Mouse (Mus musculus) cortical plate, adult 2 months (tissue): Measurements from ENCODE around the gene Erc2. TPM values are rescaled to one million over a fixed set of nuclear protein-coding genes. Genes with fewer than 3 reads are reported as not detected.

ENCODE experiments used
- H3K27ac ChIP-seq: fragments of 200-500 bp; 2 replicates; pipeline ENCODE4 v1.5.1; 2012; ENCODE audit warnings: low read length, control low read depth, inconsistent platforms; ENCODE audit not compliant: insufficient read depth
- H3K4me1 ChIP-seq: fragments of 200-500 bp; 2 replicates; pipeline ENCODE4 v1.6.1; 2011; ENCODE audit warnings: low read length; ENCODE audit not compliant: control insufficient read depth, insufficient read depth
- H3K4me3 ChIP-seq: fragments of 200-500 bp; 2 replicates; pipeline ENCODE4 v1.5.1; 2011; ENCODE audit warnings: mild to moderate bottlenecking, low read length, control low read depth; ENCODE audit not compliant: insufficient read depth
- CTCF ChIP-seq: fragments of 200-500 bp; IDR thresholded peaks from 2 replicates; pipeline ENCODE4 v1.5.1; 2011; ENCODE audit warnings: mild to moderate bottlenecking, control low read depth, low read length; ENCODE audit not compliant: insufficient read depth; ENCODE audit errors: extremely low read depth
- POLR2A ChIP-seq: fragments of 200-500 bp; IDR thresholded peaks from 2 replicates; pipeline ENCODE4 v1.6.1; 2011; ENCODE audit warnings: mild to moderate bottlenecking, low read length, control low read depth; ENCODE audit not compliant: insufficient read depth; ENCODE audit errors: extremely low read depth
- polyA plus RNA-seq: library from polyadenylated mRNA; depleted of rRNA; stranded (reverse); fragments of >200 nt; gene quantifications from 2 replicates; pipeline ENCODE4 v1.2.3, GENCODE M21; 2012

Erc2 gene
- polyA plus RNA-seq, 1 experiment: 77.8 TPM

- TF ChIP-seq CTCF (no peak), POLR2A (no peak)
- Histone ChIP-seq H3K27ac (no peak overlapping the region), H3K4me3 (no peak overlapping the region), H3K4me1 (peaks cover 7% of the 10 kb centered on the region; the same call in 1 of the 2 replicates)
Observed at GRCm38 (mm10) chr14:28061649-28062375, 439.6 kb downstream of the Erc2 start.

- H3K27ac ChIP-seq: no peak overlapping the region
- no peak for TF ChIP-seq POLR2A
- TF ChIP-seq CTCF: no peak
- no peaks in the 10 kb centered on the region; the same call in 1 of the 2 replicates for H3K4me1 ChIP-seq
- no peak overlapping the region for H3K4me3 ChIP-seq
Observed at GRCm38 (mm10) chr14:28068021-28068420, 445.8 kb downstream of the Erc2 start.

GRCm38 (mm10) chr14:28069826-28070225, 447.6 kb downstream of the Erc2 start:
- Histone ChIP-seq H3K4me1 (no peaks in the 10 kb centered on the region; the same call in 1 of the 2 replicates), H3K27ac (no peak overlapping the region)
- TF ChIP-seq CTCF: no peak
- TF ChIP-seq POLR2A: no peak

GRCm38 (mm10) chr14:28072561-28072960, 450.3 kb downstream of the Erc2 start:
- Histone ChIP-seq H3K4me3 (no peak overlapping the region), H3K4me1 (no peaks in the 10 kb centered on the region), H3K27ac (no peak overlapping the region)
- TF ChIP-seq CTCF: no peak
- no peak for TF ChIP-seq POLR2A

More at GRCm38 (mm10) chr14:28069826-28070225, 447.6 kb downstream of the Erc2 start:
- H3K4me3 ChIP-seq: no peak overlapping the region

GRCm38 (mm10) chr14:28089636-28090443, 467.6 kb downstream of the Erc2 start:
- no peak overlapping the region for H3K4me3 ChIP-seq
- H3K27ac ChIP-seq: no peak overlapping the region; the same call in 1 of the 2 replicates
- no peak for TF ChIP-seq POLR2A
- peak; percentile 40; the same call in 1 of the 2 replicates for TF ChIP-seq CTCF
- no peaks in the 10 kb centered on the region for H3K4me1 ChIP-seq

GRCm38 (mm10) chr14:28091367-28091766, 469.1 kb downstream of the Erc2 start:
- no peak overlapping the region for H3K4me3 ChIP-seq
- TF ChIP-seq POLR2A: no peak
- TF ChIP-seq CTCF: no peak
- no peaks in the 10 kb centered on the region for H3K4me1 ChIP-seq
- no peak overlapping the region for H3K27ac ChIP-seq

- no peak overlapping the region for H3K27ac ChIP-seq
- no peaks in the 10 kb centered on the region for H3K4me1 ChIP-seq
- H3K4me3 ChIP-seq: no peak overlapping the region
- TF ChIP-seq CTCF: 0 out of 2 replicates have a peak, but pooled peaks have one; percentile 4
- TF ChIP-seq POLR2A: no peak
Observed at GRCm38 (mm10) chr14:28093214-28093613, 471.0 kb downstream of the Erc2 start.

- H3K4me1 ChIP-seq: no peaks in the 10 kb centered on the region
- H3K4me3 ChIP-seq: no peak overlapping the region
- H3K27ac ChIP-seq: no peak overlapping the region
- no peak for TF ChIP-seq POLR2A
- no peak for TF ChIP-seq CTCF
Observed at GRCm38 (mm10) chr14:28093913-28094312, 471.7 kb downstream of the Erc2 start.

GRCm38 (mm10) chr14:28099084-28099483, 476.9 kb downstream of the Erc2 start:
- Histone ChIP-seq H3K4me3 (no peak overlapping the region), H3K27ac (no peak overlapping the region), H3K4me1 (no peaks in the 10 kb centered on the region; the same call in none of the 2 replicates)
- TF ChIP-seq CTCF: no peak
- TF ChIP-seq POLR2A: no peak

GRCm38 (mm10) chr14:28113121-28113520, 490.9 kb downstream of the Erc2 start:
- no peaks in the 10 kb centered on the region for H3K4me1 ChIP-seq
- H3K27ac ChIP-seq: no peak overlapping the region
- no peak overlapping the region for H3K4me3 ChIP-seq
- TF ChIP-seq POLR2A (no peak), CTCF (no peak)
